Mouse (Mus musculus): ENCODE measurements around the gene Akap13.

- TF ChIP-seq POLR2A (IDR thresholded peaks at IDR 0.05; ENCODE audit: borderline replicate concordance, extremely low read depth, low read depth, low read length) (no peak), CTCF (IDR thresholded peaks at IDR 0.05; ENCODE audit: insufficient read depth, low read length) (no peak)
Measured at GRCm38 (mm10) chr7:75638769-75639168, 183.4 kb downstream of the Akap13 start.
